Mouse (Mus musculus): ENCODE results near the gene Etv6.

DNA sequence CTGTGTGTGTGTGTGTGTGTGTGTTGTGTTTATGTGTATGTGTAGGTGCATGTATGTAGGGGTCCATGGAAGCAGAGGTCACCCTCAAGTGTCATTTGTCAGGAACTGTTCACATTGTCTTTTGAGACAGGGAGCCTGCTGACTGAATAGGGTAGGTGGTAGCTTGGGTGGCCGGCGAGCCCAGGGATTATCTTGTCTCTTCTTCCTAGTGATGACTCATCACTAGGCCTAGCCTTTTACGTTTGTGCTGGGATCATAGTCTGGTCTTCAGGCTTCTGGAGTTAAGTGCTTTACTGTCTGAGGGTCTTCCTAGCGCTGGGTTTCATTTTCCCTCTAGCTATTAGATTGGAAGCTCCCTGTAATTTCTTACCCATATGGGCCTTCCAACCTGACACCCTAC, 47.9 kb downstream of the Etv6 start:
- TF ChIP-seq CTCF (IDR thresholded peaks at IDR 0.05; ENCODE audit: insufficient read depth, low read length) (no peak), POLR2A (IDR thresholded peaks at IDR 0.05; ENCODE audit: borderline replicate concordance, extremely low read depth, low read depth, low read length) (no peak)
